Mouse (Mus musculus) embryo, embryonic 11 days (tissue): ENCODE measurements at regions not wholly inside any gene's neighbourhood (a gene's known extent, or its start where the extent isn't known, plus 50 kb on each side); places are given as distances from the start of the nearest gene placed in this dataset.

Source experiments
- DNase-seq: peaks from one replicate; pipeline ENCODE4 v3.0.0-alpha.2; 2015

DNA sequence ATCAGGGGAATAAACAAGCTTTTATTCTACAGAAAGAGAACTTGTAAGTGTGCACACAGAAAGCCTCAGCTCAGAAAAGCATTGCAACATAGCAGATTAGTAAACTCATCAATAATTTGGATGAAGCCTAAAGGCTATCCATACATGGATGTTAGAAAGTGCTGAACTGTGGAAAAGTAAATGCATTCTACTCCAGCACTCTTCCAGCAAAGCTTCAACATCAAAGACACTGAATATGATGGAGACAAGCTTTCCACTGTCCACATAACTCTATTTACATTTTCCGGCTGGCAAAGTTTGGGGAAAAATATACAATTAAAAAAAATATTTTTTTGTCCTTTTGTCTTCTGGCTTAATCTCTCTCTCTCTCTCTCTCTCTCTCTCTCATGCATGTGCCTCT lies 69.7 kb downstream of the Slitrk6 start:
- no peak for DNase-seq

DNA sequence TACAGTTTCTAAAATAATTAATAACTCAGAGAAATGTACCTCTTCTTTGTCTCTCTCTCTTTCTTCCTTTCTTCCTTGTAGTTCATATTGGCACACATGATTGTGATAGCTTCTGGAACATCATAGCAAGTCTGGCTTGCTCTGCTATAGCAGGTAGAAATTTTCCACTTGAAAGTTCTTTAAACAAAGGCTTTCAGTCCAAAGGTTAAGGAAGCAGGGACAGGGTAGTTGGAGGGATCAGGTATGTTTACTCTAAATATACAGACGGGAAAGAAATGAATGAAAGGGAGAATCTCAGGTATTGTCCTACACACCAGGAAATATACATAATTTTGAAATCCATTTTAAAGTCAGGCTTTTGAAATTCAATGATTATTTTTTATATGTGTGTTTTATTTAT lies 75.2 kb downstream of the Slitrk6 start:
- DNase-seq: no peak

DNA sequence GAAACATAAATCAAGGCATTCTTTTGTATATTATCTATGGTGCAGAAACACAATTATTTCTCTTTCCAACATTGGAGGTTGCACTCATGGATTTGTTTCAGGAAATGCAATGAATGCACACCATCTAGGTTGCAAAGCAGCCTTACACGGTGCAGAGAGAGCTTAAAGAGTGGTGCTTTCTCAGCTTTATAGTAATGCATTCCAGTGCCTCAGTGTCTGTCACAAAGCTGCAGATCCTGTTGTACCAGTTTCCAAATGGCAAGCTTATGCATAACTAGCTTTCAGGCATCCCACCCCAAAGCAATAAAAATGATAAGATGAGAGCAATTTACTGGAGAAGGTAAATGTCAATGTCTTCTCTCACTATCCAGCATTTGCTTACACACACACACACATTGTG lies 89.2 kb downstream of the Slitrk6 start:
- peak; percentile 2 for DNase-seq

DNA sequence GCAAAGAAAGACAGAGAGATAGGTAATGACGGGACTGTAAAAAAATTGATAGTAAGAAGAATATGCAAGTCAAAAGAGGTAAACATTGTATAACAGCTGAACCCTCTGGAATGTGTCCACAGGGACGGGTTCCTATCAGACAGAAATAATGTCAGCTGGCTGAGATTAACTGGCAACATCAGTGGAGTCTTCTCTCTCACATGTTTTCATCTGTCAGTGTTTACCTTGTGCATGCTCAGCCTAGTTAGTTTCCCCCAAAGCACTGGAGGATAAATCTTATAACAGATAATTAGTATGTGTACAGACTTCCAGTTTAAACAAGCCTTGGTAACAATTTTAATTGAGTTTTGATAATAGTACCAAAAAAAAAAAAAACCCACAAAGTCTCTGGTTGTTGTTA lies 91.7 kb downstream of the Slitrk6 start:
- no peak for DNase-seq

DNA sequence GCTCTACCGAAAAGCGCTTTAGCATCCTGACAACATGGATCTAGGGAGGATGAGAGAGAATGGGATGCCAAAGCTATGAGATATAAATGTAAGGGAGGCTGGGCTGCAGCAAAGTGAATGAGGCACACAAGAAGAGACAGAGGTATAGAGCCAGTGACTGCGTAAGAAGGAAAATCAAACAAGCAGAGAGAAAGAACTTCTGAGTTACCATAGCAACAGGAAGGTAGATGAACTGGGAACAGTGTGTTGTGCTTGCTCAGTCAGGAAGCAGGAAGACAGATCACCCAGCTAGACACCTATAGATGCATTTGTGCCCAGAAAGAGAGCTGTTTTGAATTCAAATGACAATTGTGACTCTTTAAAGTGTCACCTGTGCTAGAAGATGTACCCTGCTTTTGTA lies 120.8 kb downstream of the Slitrk6 start:
- no peak for DNase-seq

DNA sequence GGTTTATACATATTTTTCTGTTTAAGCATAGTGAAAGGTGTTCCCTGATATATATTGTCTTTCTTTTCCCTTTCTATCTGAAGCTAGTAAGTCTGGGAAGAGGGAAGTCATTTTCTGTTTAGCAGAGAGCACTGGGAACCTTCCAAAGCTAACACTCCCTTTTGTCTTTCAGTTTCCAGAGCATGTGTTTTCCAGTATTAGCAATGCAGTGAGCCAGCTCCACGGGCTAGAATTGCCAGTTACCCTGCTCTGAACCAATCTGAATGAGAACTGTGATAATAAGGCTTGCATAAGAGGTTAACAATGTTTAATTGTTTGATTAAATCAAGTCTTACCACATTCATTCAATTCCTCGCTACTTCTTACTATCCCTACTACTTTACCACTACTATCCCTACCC lies 131.2 kb downstream of the Slitrk6 start:
- DNase-seq: no peak

DNA sequence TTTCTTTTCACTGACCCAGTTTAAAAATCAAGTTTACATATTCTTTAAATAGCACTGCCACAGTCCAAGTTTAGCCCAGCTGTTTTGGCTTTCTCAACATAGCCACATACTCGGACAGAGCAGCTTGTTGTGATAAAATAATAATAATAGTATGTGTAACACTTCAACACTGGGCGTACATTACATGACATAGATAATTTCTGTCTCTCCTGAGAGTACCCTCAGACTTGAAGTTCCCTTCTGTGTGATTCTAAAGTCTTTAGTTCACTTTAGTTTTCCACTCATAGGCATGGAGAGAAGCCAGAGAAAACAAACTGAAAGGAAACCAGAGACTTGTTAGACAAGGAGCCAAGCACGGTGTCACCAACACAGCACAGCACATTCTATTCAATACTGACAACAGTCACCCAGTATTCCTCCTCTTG lies 136.4 kb downstream of the Slitrk6 start:
- no peak for DNase-seq

DNA sequence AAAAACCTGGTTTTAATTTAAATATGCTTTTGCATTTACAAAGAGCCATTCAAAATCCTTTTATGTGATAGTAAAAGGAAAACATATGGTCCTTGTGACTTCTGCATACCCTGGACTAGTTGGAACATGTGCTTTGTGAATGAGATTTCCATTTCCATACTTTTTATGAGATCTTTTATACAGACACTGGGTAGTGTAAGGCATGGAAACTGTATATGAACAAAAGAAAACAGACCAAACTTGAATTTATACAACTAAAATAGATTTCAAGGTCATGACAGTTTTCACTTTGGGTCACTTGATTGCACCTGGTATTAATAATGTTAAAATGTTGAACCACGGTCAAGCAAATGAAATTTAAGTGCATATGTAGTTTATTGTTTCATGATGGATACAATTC lies 138.5 kb downstream of the Slitrk6 start:
- DNase-seq: peak; percentile 10

DNA sequence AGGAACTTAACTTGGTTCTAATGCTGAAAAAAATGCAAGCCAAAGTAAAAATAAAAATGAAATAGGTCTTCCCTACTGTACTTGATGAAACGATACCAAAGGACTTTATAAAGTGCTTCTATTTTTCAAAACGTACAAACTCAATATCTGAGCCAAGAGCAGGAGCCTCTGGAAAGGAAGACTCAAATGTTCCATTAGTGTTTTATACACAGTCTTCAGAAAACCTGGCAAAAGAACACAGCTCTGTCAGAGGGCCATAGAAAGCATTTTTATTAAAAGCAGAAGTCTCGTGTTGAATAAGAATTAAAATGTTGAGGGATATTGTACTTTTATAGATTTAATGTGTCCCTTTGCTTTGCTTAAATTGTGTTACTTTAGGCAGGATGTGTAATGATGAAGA lies 174.6 kb downstream of the Slitrk6 start:
- DNase-seq: no peak

DNA sequence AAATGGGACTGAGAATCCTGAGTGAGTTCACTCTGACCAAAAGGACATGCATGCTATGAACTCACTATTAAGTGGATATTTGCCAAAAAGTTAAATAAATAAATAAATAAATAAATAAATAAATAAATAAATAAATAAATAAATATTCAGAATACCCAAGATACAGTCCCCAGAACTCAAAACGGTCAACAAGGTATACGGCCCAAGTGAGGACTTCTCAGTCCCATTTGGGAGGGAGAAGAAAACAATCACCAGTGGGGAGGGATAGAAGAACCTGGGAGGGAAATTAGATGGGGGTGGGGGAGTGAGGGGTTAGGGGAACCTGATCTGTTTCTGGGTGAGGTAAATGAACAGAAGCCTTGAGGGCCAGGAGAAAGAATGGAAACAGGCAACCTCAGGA lies 184.2 kb downstream of the Slitrk6 start:
- DNase-seq: no peak

DNA sequence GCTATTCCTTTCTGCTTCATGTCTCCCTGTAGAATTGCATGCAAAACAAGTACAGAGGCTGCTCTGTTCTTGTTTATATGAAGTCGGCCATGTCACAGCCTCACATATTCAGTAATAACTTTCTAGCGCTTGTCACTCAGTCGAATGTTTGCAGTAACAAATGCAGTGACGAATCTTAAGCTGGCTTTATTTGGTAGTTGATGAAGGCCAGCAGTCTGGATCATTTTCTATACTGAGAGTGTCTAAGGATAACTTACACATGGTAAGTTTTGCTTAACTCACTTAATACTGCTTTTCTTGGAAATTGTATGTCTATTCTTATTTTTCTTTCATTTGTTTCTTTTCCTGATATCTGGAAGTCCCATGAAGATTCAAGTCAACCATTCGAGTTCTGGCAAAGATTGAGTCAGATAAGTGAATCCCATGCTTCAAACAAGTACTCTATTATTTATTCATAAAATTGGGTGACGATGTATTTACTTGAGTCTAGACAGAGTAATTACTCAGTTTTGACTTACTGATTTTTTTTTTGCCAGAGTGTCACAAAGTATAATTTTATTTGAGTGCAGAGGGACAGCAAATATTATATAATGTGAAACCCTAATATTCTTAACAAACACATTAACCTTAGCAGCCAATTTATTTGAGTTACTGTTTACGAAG lies 189.0 kb downstream of the Slitrk6 start:
- DNase-seq: no peak

DNA sequence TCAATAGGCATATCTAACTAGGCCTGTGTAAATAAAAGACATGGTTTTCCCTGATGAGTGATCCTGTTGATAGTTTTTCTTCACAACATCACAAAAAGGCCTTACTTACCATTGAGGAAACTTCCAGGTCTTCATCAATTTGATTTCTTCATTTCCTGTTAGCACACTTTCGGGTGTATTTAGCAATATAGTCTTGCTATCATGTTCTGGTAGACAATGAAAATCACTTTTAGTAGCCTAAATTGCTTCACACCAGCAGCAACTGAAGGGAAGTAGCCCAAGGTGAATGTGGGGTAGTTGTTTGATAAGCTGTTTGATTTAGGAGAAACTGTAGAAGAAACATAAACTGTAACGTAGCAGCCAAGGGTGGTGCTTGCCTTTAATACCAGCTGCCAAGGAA lies 190.3 kb downstream of the Slitrk6 start:
- no peak for DNase-seq

DNA sequence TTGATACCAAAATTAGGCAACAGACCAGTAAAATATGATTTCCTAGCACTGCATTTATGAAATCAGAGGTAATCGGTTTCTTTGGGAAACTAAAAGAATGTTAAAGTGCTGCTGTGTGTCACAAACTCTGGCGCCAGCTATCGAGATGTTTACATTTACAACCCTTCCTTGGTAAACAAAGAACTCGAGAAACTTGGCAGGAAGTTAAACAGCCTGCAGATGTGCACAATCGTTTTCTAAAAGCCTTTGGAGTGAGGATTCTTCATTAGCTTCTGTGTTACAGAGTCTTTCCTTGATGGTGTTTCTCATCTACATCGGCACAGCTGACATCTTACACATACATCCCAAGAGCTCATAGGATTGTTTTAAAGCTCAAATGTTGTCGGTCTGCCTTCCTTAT lies 209.7 kb downstream of the Slitrk6 start:
- DNase-seq: no peak

DNA sequence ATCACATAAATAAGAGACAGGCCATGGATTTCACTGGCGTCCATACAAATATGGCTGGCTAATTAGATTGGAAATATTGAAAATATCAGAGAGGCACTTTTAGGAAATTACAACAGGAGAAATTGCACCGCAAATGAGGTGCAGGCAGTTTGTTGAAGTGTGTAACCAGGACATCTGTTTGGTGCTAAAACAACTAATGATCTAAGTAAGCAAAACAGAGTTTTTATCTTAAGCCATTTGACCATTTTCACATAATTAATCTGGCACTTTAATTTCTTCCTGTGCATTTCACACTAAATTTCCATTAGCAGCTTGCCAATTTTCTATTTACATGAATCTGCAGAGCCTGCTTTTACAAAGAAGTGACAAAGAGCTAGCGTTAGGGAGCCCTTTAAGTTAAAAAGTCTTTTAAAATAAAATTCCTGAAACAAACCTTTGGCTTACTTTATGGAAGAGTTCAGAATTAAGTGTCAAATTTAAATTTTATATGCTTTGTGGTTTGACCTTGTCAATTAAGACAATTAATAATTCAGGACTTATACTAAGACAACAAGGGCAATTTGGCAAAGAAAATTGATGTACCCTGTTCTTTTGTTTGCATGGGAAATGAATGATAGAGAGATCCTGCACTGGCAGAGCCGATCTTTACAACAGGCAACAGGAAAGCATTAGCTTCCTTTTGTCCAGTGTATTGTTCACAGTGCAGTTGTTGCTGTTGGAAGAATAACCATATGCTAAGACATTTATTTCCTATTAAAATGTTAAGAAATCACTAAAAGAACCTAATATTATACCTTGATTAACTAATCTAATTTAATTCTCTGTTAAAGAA lies 211.4 kb downstream of the Slitrk6 start:
- DNase-seq: no peak

DNA sequence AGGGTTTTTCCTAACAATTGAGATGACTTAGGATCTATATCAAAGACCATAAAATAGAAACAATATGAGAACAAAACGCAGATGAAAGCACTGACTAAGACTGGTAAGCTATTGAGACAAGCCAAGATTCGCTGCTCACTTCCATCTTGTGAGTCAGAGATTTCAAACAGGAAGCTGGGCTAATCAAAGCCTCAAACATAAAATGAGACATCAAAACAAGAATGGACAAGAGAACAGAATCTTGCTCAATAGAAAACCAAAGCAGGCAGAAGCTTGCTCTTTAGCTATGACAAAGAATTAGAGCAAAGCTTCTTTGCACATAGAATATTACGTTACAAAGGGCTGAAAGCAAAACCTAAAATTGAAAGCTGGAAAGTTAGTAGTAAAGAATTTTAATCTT lies 227.6 kb downstream of the Slitrk6 start:
- DNase-seq: no peak

DNA sequence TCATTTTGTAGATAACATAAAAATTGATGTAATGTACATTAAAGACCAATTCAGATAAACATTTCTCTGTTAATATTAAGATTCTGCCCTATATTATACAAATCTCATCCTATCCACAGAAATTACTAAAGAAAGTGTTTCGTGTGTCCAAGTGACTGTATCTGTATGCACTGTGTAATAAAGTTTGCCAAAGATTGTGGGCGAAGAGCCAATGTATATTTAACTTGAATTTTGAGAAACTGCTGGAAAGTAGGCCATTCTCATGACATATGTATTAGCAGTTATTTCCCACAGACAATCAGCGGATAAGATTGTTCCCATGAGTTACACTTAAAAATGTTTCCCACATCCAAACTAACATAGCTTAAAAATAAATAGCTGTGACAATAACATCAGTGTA lies 269.9 kb downstream of the Slitrk6 start:
- no peak for DNase-seq

DNA sequence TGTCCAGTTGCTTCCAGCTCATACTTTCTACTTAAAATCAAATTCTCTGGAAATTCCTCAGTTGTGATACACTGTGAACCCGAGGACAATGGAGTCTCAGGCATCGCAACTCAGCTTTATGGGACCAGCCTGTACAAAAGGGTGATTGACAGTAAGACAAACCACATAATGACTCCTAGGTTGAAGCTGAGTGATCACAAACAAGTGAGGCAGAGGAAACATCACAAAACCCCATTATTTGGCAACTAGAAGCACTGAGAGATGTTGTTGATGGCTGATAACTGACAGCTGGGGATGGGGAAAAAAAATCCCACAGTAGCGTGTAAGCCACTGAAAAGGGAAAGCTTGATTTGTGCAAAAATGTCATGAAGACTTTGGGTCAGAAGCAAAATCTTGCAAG lies 282.2 kb downstream of the Slitrk6 start:
- DNase-seq: peak; percentile 9

DNA sequence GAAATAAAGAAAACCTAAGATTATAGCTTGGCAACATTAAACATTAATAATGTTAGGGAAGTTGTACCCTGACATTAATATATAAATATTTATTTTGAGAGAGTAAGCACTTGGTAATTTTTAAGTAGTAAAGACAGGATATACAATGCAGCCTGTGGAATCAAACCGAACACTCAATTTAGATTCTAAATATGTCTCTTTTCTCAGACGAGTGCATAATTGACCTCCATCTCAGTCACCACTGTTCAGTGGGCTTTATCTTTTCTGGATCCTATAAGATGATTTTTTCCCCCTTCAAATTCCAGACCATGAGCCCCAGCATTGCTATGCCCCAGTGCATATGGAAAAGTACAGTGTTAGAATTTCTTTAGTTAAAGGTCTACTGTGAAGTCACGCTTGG lies 282.8 kb downstream of the Slitrk6 start:
- no peak for DNase-seq

DNA sequence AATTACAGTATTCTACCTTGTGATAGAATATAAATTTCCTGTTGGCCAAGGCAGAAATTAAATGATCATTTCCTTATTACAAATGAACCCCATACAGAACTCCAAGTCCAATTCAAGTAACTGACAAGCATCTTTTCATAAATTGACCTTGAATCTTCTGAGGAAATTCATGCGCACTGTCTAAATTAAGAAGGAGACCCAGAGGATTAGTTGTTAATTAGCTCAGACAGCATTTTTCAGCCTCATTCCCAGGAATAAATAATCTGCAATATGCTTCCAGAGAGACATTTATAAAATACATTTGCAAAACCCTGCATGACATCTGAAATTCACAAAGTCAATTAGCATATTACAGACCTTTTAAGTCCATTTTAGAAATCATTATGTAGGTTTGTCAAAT lies 284.2 kb downstream of the Slitrk6 start:
- DNase-seq: no peak

DNA sequence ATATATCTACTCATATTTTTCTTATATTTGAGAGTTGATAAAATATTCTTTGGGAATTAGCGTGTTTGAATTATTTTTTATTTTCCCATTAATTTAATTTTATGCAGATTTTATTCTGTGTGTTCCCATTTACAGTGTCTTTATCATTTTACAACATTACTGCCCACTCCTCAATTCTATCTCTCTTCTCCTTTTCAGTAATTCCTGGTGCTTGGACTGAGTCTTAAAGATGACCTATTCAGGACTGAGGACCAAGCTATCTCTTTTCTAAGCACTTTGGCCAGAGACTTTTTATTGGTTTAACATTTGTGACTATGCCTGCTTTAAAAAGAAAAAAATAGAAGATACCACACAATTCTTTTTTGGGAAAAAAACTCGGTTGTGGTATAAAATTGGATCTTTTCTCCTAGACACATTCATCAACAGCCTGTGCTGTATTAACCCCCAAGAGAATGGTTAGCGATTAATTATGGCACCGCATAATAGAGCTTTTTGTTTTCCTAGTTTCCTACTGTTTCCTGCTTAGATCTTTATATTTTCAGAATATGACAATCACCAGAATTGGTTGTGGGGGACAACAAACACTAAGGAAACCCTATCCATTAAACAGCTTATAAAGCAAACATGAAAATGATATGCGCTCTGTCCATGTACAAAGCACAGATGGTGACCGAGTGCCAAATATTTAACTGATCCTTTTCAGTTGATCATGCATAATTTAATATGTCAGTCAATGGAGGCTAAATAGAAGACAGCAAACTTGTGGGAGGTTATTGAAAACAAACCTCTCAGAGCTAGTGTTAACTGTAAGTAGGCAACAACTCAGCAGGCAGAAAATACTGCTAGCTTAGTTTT lies 286.3 kb downstream of the Slitrk6 start:
- no peak for DNase-seq
